Mouse (Mus musculus) cortical plate, adult 2 months (tissue): ENCODE results near the gene Racgap1.

Experiments used
- CTCF ChIP-seq: fragments of 200-500 bp; IDR thresholded peaks from 2 replicates; pipeline ENCODE4 v1.5.1; 2011; ENCODE audit warnings: mild to moderate bottlenecking, control low read depth, low read length; ENCODE audit not compliant: insufficient read depth; ENCODE audit errors: extremely low read depth
- POLR2A ChIP-seq: fragments of 200-500 bp; IDR thresholded peaks from 2 replicates; pipeline ENCODE4 v1.6.1; 2011; ENCODE audit warnings: mild to moderate bottlenecking, low read length, control low read depth; ENCODE audit not compliant: insufficient read depth; ENCODE audit errors: extremely low read depth

DNA sequence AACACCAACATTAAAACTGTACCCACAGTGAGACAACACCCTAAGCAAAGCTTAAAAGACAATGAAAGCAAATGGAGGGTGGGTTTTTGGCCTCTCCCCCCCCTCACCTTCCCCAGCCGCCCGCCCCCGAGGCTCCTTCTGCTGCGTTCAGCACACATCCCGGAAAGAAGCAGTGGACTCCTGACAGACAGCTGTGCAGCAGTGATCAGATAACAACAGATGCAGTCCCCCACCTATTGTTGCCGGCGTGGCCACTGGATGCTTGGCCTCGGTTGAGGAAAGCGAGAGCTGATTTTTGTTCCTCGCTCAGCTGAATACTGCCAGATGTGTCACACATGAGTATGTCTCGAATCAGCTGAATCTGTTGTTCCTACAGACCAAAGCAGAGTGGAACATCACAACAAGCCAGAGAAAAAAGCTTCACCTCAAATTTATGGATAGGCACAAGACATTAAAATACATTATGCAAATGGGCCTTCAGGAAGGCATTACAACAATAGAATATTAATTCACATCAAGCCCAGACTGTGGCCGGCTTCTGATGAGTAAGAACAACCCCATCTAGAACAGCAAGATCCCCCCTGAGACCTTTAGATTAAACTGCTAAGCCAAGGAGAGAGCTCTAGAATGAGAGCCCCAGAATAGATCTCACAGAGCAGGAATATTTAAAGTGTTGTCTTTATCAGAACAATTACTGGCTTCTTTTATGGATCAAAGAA, 13.9 kb downstream of the Racgap1 start:
- TF ChIP-seq CTCF (no peak), POLR2A (no peak)
